Mouse (Mus musculus) thymus, adult 2 months (tissue): ENCODE measurements around the gene Calcoco1. TPM values are rescaled to one million over a fixed set of nuclear protein-coding genes. Genes with fewer than 3 reads are reported as not detected.

Experiments
- DNase-seq: peaks from one replicate; pipeline ENCODE4 v3.0.0; 2021
- H3K27ac ChIP-seq: fragments of 200-500 bp; 2 replicates; pipeline ENCODE4 v1.5.1; 2012; ENCODE audit warnings: low read length, control low read depth; ENCODE audit not compliant: control insufficient read depth, insufficient read depth
- H3K27me3 ChIP-seq: fragments of 200-500 bp; 2 replicates; pipeline ENCODE4 v1.6.1; 2012; ENCODE audit warnings: mild to moderate bottlenecking, low read length, moderate library complexity, mixed read lengths; ENCODE audit not compliant: control insufficient read depth, insufficient read depth
- H3K36me3 ChIP-seq: fragments of 200-500 bp; 2 replicates; pipeline ENCODE4 v1.6.1; 2012; ENCODE audit warnings: mild to moderate bottlenecking, low read length, moderate library complexity; ENCODE audit not compliant: control insufficient read depth, insufficient read depth
- H3K4me1 ChIP-seq: fragments of 200-500 bp; replicated peaks from 2 replicates; pipeline ENCODE4 v1.6.1; 2012; ENCODE audit warnings: low read length; ENCODE audit not compliant: control insufficient read depth, insufficient read depth
- H3K4me3 ChIP-seq: fragments of 200-500 bp; 2 replicates; pipeline ENCODE4 v1.5.1; 2012; ENCODE audit warnings: mild to moderate bottlenecking, low read length, control low read depth, moderate library complexity; ENCODE audit not compliant: control insufficient read depth, insufficient read depth
- CTCF ChIP-seq: fragments of 200-500 bp; IDR thresholded peaks from 2 replicates; pipeline ENCODE4 v1.5.1; 2012; ENCODE audit warnings: mild to moderate bottlenecking, control low read depth, low read length, moderate library complexity, borderline replicate concordance; ENCODE audit not compliant: control insufficient read depth, poor library complexity, insufficient read depth; ENCODE audit errors: extremely low read depth
- POLR2A ChIP-seq: fragments of 200-500 bp; IDR thresholded peaks from 2 replicates; pipeline ENCODE4 v1.6.1; 2012; ENCODE audit warnings: mild to moderate bottlenecking, low read length, control low read depth, moderate library complexity; ENCODE audit not compliant: control insufficient read depth, poor library complexity, insufficient read depth; ENCODE audit errors: extremely low read depth
- WGBS: fragments of 180-500 bp; shearing (Covaris S2); methylation state at CpG from one replicate; pipeline ENCODE4 v1.1.7; 2018; 5-methylcytosine and 5-hydroxymethylcytosine counted together
- polyA plus RNA-seq: library from polyadenylated mRNA; depleted of rRNA; stranded (reverse); fragments of >200 nt; gene quantifications from 2 replicates; pipeline ENCODE4 v1.2.3, GENCODE M21; 2012

The Calcoco1 gene
- polyA plus RNA-seq, 1 experiment, result 77.5 TPM

GRCm38 (mm10) chr15:102746488-102747285, 24.7 kb upstream of the Calcoco1 start:
- no peak overlapping the region for H3K27ac ChIP-seq
- H3K4me1 ChIP-seq, result no peaks in the 10 kb centered on the region; the same call in 1 of the 2 replicates
- H3K36me3 ChIP-seq, result no peaks in the 10 kb centered on the region
- peaks cover 26% of the 10 kb centered on the region for H3K27me3 ChIP-seq
- no peak overlapping the region for H3K4me3 ChIP-seq
- TF ChIP-seq POLR2A (no peak), CTCF (no peak)
- WGBS, result under 1% methylated on average over 75 of the region's 75 CpGs
- DNase-seq, result no peak

DNA sequence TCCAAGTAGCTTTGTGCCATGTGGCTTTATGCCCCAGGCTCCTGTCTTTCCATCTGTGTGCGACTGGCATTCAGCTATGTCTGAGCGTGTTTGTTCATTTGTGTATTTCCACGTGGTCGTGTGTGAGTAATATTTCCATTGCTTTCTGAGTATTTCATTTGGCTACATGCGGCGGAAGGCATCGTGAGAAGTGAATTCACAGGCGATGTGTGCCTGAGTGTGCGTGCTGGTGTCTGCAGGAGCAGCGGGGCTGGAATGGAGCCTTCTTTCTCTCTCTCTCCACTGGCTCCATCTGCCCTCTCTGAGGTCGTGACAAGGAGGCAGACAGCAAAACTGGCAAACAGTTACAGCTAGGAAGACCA, 24.1 kb upstream of the Calcoco1 start:
- Histone ChIP-seq H3K27ac (no peak overlapping the region), H3K27me3 (peaks cover 26% of the 10 kb centered on the region), H3K36me3 (no peaks in the 10 kb centered on the region), H3K4me3 (no peak overlapping the region), H3K4me1 (no peaks in the 10 kb centered on the region; the same call in 1 of the 2 replicates)
- DNase-seq, result no peak
- TF ChIP-seq POLR2A (no peak), CTCF (no peak)
- 16% methylated on average over 11 of the region's 11 CpGs for WGBS

- 47% methylated on average over 5 of the region's 5 CpGs for WGBS
- peaks cover 26% of the 10 kb centered on the region for H3K27me3 ChIP-seq
Observed at GRCm38 (mm10) chr15:102745387-102745786, 23.4 kb upstream of the Calcoco1 start.

GRCm38 (mm10) chr15:102744831-102745230, 22.9 kb upstream of the Calcoco1 start:
- H3K27me3 ChIP-seq, result peaks cover 26% of the 10 kb centered on the region
- no peak for TF ChIP-seq CTCF
- no peak for TF ChIP-seq POLR2A
- H3K4me1 ChIP-seq, result peaks cover under 1% of the 10 kb centered on the region; the same call in 1 of the 2 replicates
- WGBS, result 22% methylated on average over 9 of the region's 9 CpGs
- H3K27ac ChIP-seq, result no peak overlapping the region
- H3K4me3 ChIP-seq, result no peak overlapping the region
- no peaks in the 10 kb centered on the region for H3K36me3 ChIP-seq
- no peak for DNase-seq

More at GRCm38 (mm10) chr15:102745387-102745786, 23.4 kb upstream of the Calcoco1 start:
- no peak for TF ChIP-seq POLR2A
- no peak for TF ChIP-seq CTCF
- no peak overlapping the region for H3K4me3 ChIP-seq
- DNase-seq, result no peak
- H3K36me3 ChIP-seq, result no peaks in the 10 kb centered on the region
- no peak overlapping the region for H3K27ac ChIP-seq
- H3K4me1 ChIP-seq, result no peaks in the 10 kb centered on the region; the same call in 1 of the 2 replicates

DNA sequence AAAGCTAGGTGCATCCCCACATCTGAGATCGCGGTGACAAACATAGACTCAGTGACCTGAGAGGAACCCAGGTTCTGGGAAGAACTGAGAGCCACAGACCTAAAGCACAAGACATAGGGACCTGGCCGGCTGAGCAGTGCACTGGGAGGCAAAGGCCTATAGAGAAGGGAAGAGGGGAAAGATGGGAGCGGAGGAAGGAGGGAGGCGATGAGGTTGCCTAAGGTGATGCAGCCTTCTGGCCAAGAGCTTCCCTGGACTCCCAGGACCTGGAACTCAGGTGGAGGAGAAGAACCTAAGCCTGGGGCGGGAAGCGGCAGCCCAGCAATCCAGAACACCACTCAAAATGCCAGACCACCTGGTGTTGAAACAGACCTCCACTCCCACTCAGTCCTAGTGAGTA, 22.4 kb upstream of the Calcoco1 start:
- WGBS, result 26% methylated on average over 7 of the region's 7 CpGs
- no peak for TF ChIP-seq CTCF
- TF ChIP-seq POLR2A, result no peak
- Histone ChIP-seq H3K36me3 (no peaks in the 10 kb centered on the region), H3K4me1 (peaks cover 3% of the 10 kb centered on the region; the same call in 1 of the 2 replicates), H3K27me3 (peaks cover 26% of the 10 kb centered on the region), H3K27ac (no peak overlapping the region), H3K4me3 (no peak overlapping the region)
- DNase-seq, result no peak

DNA sequence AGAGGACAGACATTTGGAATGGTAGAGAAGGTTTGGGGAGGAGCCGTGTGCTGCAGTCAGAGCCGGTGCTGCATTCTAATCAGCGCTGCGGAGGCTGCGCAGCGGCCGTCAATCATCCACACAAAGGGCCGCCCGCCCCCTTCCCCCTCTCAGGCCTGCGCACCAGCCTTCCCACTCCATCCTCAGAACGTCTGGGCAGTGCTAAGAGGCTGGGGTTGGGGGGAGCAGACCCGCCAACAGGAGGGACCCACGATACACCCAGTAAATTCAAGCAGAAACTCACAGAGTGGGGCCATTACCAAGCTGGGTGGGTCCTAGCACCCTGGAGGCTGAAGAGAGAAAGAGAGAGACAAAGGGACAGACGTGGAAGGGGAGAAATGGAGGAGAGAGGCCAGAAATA, 22.0 kb upstream of the Calcoco1 start:
- TF ChIP-seq CTCF (no peak), POLR2A (no peak)
- H3K27me3 ChIP-seq, result peaks cover 26% of the 10 kb centered on the region
- 8% methylated on average over 14 of the region's 14 CpGs for WGBS

DNA sequence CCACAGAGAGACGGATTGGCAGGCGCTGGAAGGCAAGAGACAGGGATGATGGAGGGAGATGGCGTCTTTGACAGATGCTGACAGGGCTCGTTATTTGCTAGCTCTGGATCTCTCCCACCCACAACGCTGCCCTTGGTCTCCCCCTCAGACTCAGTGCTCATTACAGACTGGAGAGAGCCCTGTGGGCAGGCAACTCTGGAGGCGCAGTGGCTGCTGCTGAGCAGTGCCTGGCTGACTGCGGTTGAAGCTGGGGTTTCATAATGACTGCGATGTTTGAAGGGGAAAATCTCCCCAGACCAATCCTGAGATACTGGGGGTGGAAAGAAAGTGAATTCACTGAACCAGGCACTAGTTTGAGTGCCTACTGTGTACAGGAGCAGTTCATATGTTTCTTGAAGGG, 21.2 kb upstream of the Calcoco1 start:
- Histone ChIP-seq H3K27me3 (peaks cover 26% of the 10 kb centered on the region), H3K36me3 (no peaks in the 10 kb centered on the region), H3K4me3 (no peak overlapping the region), H3K27ac (no peak overlapping the region), H3K4me1 (peaks cover 3% of the 10 kb centered on the region; the same call in 1 of the 2 replicates)
- 30% methylated on average over 8 of the region's 8 CpGs for WGBS
- DNase-seq, result no peak
- no peak for TF ChIP-seq CTCF
- TF ChIP-seq POLR2A, result no peak

More for the DNA sequence above, 22.0 kb upstream of the Calcoco1 start:
- Histone ChIP-seq H3K27ac (no peak overlapping the region), H3K4me3 (no peak overlapping the region), H3K4me1 (peaks cover 3% of the 10 kb centered on the region; the same call in 1 of the 2 replicates), H3K36me3 (no peaks in the 10 kb centered on the region)
- DNase-seq, result no peak
